Mouse (Mus musculus) cerebellum, postnatal 4 days (tissue): ENCODE results near the gene Vmn2r31.
"Not testable (repeated sequence)": the region's sequence is repeated elsewhere in the genome, so short reads cannot be mapped to it uniquely, and the experiment has no call there.

ENCODE experiments used
- DNase-seq, 2 experiments: peaks; one replicate each; pipeline ENCODE4 v3.0.0; 2022; ENCODE audit warnings: low spot score in 2 of 2, mixed read lengths in 1 of 2

The Vmn2r31 gene

DNA sequence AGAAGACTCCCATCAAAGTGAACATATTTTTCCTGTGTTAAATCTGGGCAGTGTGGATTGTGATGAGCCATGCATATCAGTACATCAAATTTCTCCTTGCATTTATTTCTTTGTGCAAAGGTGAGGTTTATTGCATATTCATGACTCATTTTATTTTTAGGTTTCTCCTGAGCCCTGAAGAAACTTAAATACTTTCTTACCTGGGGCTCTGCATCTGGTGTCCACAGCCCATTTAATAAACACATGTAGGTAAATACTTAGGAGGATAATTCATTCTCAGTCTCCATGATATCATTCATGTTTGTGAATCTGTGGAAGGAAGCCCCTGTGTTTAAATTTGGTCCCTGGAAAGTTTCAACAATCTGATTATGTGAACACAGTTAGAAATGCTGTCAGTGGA is at the start of gene Vmn2r31:
Gene Vmn2r31 (minus strand): TSS at position 101 of the 400 bp plus-strand sequence.
- not testable (repeated sequence) for DNase-seq

DNA sequence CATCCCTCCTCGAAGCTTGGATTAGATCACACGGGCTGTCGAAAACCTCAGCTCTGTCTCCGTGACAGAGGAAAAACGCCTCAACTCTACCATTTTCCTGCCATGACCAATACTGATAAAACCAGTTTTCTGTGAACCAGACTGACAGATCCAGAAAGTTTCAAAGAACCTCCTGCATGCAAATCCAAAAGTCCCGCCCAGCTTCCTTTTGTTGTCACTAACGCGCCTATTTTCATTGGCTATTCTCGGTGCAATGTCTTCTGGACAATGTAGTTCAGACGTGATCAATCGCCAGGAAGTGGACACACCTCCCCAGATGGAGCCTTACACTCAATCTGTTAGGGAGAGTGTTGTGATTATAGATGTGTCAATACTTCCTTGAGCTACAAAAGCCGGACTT is 25.1 kb downstream of the Vmn2r31 start, which contains the start of gene Gm45783:
Gene Gm45783 (minus strand): TSS at position 143 of the 400 bp plus-strand sequence.
- DNase-seq = not testable (repeated sequence)

DNA sequence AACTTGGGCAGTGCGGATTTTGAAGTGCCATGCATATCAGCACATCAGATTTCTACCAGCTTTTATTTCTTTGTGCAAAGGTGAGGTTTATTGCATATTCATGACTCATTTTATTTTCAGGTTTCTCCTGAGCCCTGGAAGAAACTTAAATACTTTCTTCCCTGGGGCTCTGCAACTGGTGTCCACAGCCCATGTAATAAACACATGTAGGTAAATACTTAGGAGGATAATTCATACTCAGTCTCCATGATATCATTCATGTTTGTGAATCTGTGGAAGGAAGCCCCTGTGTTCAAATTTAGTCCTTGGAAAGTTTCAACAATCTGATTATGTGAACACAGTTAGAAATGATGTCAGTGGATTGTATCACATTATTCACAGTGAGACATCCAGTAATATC is 62.0 kb downstream of the Vmn2r31 start, which contains the start of gene Vmn2r30:
Gene Vmn2r30 (minus strand): TSS at position 101 of the 400 bp plus-strand sequence.
- not testable (repeated sequence) for DNase-seq
